Mouse (Mus musculus) brain, embryonic 14.5 days (tissue): ENCODE measurements around the gene Hpse2.
A peak's percentile ranks its signal among the peaks of the same experiment; 100 is the strongest.

ENCODE experiments used
- CTCF ChIP-seq: fragments of 200-500 bp; IDR thresholded peaks from 2 replicates; pipeline ENCODE4 v1.5.1; 2012; ENCODE audit warnings: inconsistent platforms, mild to moderate bottlenecking, moderate library complexity, borderline replicate concordance; ENCODE audit not compliant: insufficient read depth, insufficient read length; ENCODE audit errors: extremely low read depth
- POLR2A ChIP-seq: fragments of 200-500 bp; IDR thresholded peaks from 2 replicates; pipeline ENCODE4 v1.6.1; 2012; ENCODE audit warnings: mild to moderate bottlenecking, inconsistent platforms, borderline replicate concordance; ENCODE audit not compliant: poor library complexity, insufficient read depth, insufficient read length, severe bottlenecking; ENCODE audit errors: extremely low read depth

DNA sequence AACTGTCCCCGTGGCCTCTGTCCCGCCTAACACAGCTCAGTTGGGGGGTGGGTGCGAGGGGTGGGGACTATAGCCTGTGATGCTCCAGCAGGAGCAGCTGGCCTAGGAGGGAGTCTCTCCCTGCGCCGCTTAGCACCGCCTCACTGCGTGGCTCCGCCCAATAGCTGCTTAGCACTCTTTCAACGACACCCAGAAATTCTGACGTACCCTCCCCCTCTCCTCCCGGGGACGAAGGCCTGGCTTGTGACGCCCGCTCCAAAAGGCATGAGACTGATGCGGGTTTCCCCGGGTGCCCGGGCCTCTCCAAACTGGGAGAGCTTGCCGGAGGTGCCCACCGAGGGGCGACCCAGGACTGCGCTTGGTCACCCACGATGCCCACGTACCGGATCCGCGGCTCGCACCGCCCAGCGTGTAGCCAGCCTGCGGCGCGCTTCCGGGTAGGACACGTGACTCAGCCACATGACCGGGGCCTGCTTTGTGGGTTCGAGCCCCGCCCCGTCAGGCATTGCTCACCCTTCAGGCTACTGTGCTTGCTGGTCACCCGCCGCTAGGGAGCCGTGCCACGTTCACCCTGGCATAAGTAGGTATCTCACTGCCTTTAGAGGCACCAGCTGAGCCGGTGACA lies 608.5 kb downstream of the Hpse2 start, which contains the start of gene Hps1:
- TF ChIP-seq CTCF = 0 out of 2 replicates have a peak, but pooled peaks have one; percentile 1
- TF ChIP-seq POLR2A = no peak; the same call in 1 of the 2 replicates
